Mouse (Mus musculus) midbrain, embryonic 14.5 days (tissue): Measurements from ENCODE around the gene Mynn. TPM values are rescaled to one million over a fixed set of nuclear protein-coding genes. Genes with fewer than 3 reads are reported as not detected.

Experiments
- ATAC-seq: fragments of 200-750 bp; cut with Nextera tagmentation; 2 replicates; pipeline ENCODE4 v1.8.0; 2017; ENCODE audit warnings: moderate number of reproducible peaks, moderate library complexity; ENCODE audit not compliant: low FRiP score, low TSS enrichment
- DNase-seq: peaks from one replicate; pipeline ENCODE4 v3.0.0-alpha.2; 2015
- H3K27ac ChIP-seq: fragments of 300-500 bp; sonication (generic); replicated peaks from 2 replicates; pipeline ENCODE4 v1.5.1; 2014; ENCODE audit warnings: mild to moderate bottlenecking, low read depth, low read length, moderate library complexity
- H3K27me3 ChIP-seq: fragments of 300-500 bp; sonication (generic); 2 replicates; pipeline ENCODE4 v1.6.1; 2014; ENCODE audit warnings: low read length, control low read depth, mixed read lengths; ENCODE audit not compliant: control insufficient read depth, insufficient read depth
- H3K36me3 ChIP-seq: fragments of 300-500 bp; sonication (generic); 2 replicates; pipeline ENCODE4 v1.6.1; 2014; ENCODE audit warnings: low read length, control low read depth; ENCODE audit not compliant: control insufficient read depth, insufficient read depth
- H3K4me1 ChIP-seq: fragments of 300-500 bp; sonication (generic); 2 replicates; pipeline ENCODE4 v1.6.1; 2014; ENCODE audit warnings: mild to moderate bottlenecking, antibody characterized with exemption, low read length, control low read depth; ENCODE audit not compliant: control insufficient read depth, insufficient read depth
- H3K4me2 ChIP-seq: fragments of 300-500 bp; sonication (generic); 2 replicates; pipeline ENCODE4 v1.6.1; 2014; ENCODE audit warnings: mild to moderate bottlenecking, low read length, moderate library complexity
- H3K4me3 ChIP-seq: fragments of 300-500 bp; sonication (generic); replicated peaks from 2 replicates; pipeline ENCODE4 v1.5.1; 2014; ENCODE audit warnings: low read depth, low read length
- H3K9ac ChIP-seq: fragments of 300-500 bp; sonication (generic); replicated peaks from 2 replicates; pipeline ENCODE4 v1.6.1; 2014; ENCODE audit warnings: mild to moderate bottlenecking, low read length, moderate library complexity
- H3K9me3 ChIP-seq: fragments of 300-500 bp; sonication (generic); 2 replicates; pipeline ENCODE4 v1.6.1; 2016; ENCODE audit warnings: low read length, control low read depth, mixed read lengths; ENCODE audit not compliant: control insufficient read depth
- WGBS: fragments of 180-500 bp; shearing (Covaris S2); extraction: QIAGEN DNeasy Blood & Tissue Kit; methylation state at CpG from one replicate; pipeline ENCODE4 v1.1.7; 2014; 5-methylcytosine and 5-hydroxymethylcytosine counted together
- polyA plus RNA-seq: library from polyadenylated mRNA; unstranded; fragments of >200 nt; fragmentation: Nextera tagmentation; extraction: Ambion mirVana; gene quantifications from 2 replicates; pipeline ENCODE4 v1.2.1, GENCODE M21; 2014

Gene Mynn
- polyA plus RNA-seq, 1 experiment from 2014 or later: 41.8 TPM

- Histone ChIP-seq H3K36me3 (no peaks in the 10 kb centered on the region), H3K27ac (peak overlapping the region; percentile 82), H3K4me1 (no peaks in the 10 kb centered on the region), H3K27me3 (no peaks in the 10 kb centered on the region; the same call in 1 of the 2 replicates), H3K9ac (peak overlapping the region; percentile 86), H3K4me2 (peak overlapping the region; percentile 71), H3K4me3 (peak overlapping the region; percentile 83), H3K9me3 (no peaks in the 10 kb centered on the region)
- DNase-seq (peak; percentile 83), ATAC-seq (peak; percentile 77)
- whole genome bisulfite sequencing: under 1% methylated on average over 62 of the region's 62 CpGs
These were observed 6.6 kb upstream of the Mynn start for GRCm38 (mm10) chr3:30595111-30595832.

DNA sequence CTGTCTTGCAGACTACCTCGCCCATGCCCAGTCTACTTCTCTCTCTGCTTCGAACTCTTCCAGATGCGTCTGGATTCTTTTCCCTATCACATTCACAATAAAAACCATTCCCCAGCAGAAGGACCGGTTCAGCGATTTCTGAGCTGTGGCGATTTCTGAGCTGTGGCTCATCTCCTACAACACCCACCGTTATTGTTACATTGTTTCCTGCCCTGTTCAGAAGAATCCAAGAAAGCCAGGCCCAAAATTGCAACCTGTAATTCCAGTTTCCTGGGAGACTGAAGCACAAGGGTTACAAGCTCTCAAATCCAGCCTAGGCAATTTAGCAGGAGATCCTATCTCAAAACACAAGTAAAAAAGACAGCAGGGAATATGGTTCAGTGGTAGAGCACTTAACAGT lies 4.6 kb upstream of the Mynn start:
- Histone ChIP-seq H3K36me3 (no peaks in the 10 kb centered on the region), H3K4me3 (no peak overlapping the region), H3K9ac (no peak overlapping the region), H3K4me2 (no peak overlapping the region), H3K27me3 (no peaks in the 10 kb centered on the region; the same call in 1 of the 2 replicates), H3K27ac (no peak overlapping the region), H3K9me3 (no peaks in the 10 kb centered on the region), H3K4me1 (no peaks in the 10 kb centered on the region)
- ATAC-seq (no peak), DNase-seq (no peak)
- WGBS: 70% methylated on average over 7 of the region's 7 CpGs

- WGBS: 1% methylated on average over 32 of the region's 32 CpGs
- peak; percentile 70 for DNase-seq
- peaks cover 6% of the 10 kb centered on the region for H3K4me1 ChIP-seq
- no peaks in the 10 kb centered on the region for H3K9me3 ChIP-seq
- peak within 1 kb of the TSS; percentile 60 for H3K9ac ChIP-seq
- peaks cover 9% of the 10 kb centered on the region; the same call in 1 of the 2 replicates for H3K36me3 ChIP-seq
- H3K4me2 ChIP-seq: peak within 1 kb of the TSS; percentile 80
- H3K4me3 ChIP-seq: peak within 1 kb of the TSS; percentile 80
- ATAC-seq: no peak
- H3K27ac ChIP-seq: 0 out of 2 replicates have a peak within 1 kb of the TSS, but pooled peaks have one; percentile 37
- H3K27me3 ChIP-seq: no peaks in the 10 kb centered on the region; the same call in 1 of the 2 replicates
These were observed 1.9 kb upstream of the Mynn start, which contains the start of gene Actrt3 for GRCm38 (mm10) chr3:30599711-30600545. Actrt3 (minus strand) TSS chr3:30599939.

GRCm38 (mm10) chr3:30600717-30601116 lies 1.1 kb upstream of the Mynn start:
- Histone ChIP-seq H3K4me3 (peak overlapping the region; percentile 80), H3K9ac (peak overlapping the region; percentile 21; the same call in 1 of the 2 replicates), H3K36me3 (peaks cover 15% of the 10 kb centered on the region; the same call in 1 of the 2 replicates), H3K27me3 (no peaks in the 10 kb centered on the region; the same call in 1 of the 2 replicates), H3K9me3 (no peaks in the 10 kb centered on the region), H3K4me2 (peak overlapping the region; percentile 80), H3K27ac (0 out of 2 replicates have a peak overlapping the region, but pooled peaks have one; percentile 21), H3K4me1 (peaks cover 6% of the 10 kb centered on the region)
- no peak for ATAC-seq
- DNase-seq: no peak
- 1% methylated on average over 14 of the region's 14 CpGs for WGBS

DNA sequence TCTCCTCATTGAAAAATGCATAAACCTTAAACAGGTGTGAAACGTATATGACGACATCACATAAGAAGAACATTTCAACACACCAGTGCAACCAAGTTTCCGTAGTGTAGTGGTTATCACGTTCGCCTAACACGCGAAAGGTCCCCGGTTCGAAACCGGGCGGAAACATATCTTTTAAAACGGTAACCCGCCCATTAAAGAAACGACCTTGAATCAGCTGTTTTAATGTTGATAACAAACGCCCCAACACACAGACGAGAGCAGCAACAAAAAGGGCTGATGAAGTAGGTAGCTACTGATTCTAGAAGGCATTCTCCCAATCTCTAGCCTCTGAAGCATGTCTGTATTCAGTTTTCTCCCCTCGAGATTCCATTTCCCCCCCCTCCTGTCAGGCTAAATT lies 690 bp upstream of the Mynn start:
- Histone ChIP-seq H3K4me1 (peaks cover 6% of the 10 kb centered on the region), H3K4me2 (peak overlapping the region; percentile 80), H3K4me3 (peak overlapping the region; percentile 80), H3K36me3 (peaks cover 19% of the 10 kb centered on the region), H3K27ac (no peak overlapping the region), H3K9ac (peak overlapping the region; percentile 21; the same call in 1 of the 2 replicates), H3K9me3 (no peaks in the 10 kb centered on the region), H3K27me3 (no peaks in the 10 kb centered on the region; the same call in 1 of the 2 replicates)
- DNase-seq (peak; percentile 95), ATAC-seq (peak; percentile 21)
- under 1% methylated on average over 17 of the region's 17 CpGs for WGBS

GRCm38 (mm10) chr3:30601610-30602064 lies 228 bp upstream of the Mynn start:
- peak overlapping the region; percentile 77 for H3K9ac ChIP-seq
- no peaks in the 10 kb centered on the region; the same call in 1 of the 2 replicates for H3K27me3 ChIP-seq
- DNase-seq (no peak), ATAC-seq (no peak)
- H3K27ac ChIP-seq: peak overlapping the region; percentile 96
- WGBS: 1% methylated on average over 13 of the region's 13 CpGs
- no peaks in the 10 kb centered on the region for H3K9me3 ChIP-seq
- H3K36me3 ChIP-seq: peaks cover 23% of the 10 kb centered on the region
- H3K4me3 ChIP-seq: peak overlapping the region; percentile 80
- H3K4me1 ChIP-seq: peaks cover 6% of the 10 kb centered on the region
- H3K4me2 ChIP-seq: peak overlapping the region; percentile 80

DNA sequence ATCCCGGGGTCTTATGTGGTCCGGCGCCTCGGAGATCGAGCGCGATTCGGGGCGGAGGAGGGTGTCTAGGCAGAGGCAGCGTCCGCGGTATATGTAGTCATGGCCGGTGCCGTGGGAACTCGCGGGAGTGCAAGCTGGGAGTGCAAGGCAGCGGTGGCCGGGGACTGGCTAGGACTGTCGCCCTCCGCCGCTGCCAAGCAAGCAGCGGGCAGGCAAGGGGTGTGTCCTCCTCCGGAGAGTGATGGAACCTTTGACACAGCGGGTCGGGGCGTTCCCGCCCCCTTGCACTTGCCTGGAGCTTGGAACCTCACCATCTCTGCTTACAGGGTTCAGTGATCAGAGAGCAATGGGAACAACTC lies 854 bp downstream of the Mynn start:
- DNase-seq (no peak), ATAC-seq (peak; percentile 62; the same call in 1 of the 2 replicates)
- Histone ChIP-seq H3K27me3 (no peaks in the 10 kb centered on the region; the same call in 1 of the 2 replicates), H3K9ac (peak overlapping the region; percentile 77), H3K27ac (peak overlapping the region; percentile 96), H3K4me1 (peaks cover 6% of the 10 kb centered on the region), H3K36me3 (peaks cover 31% of the 10 kb centered on the region), H3K9me3 (no peaks in the 10 kb centered on the region), H3K4me3 (peak overlapping the region; percentile 80), H3K4me2 (peak overlapping the region; percentile 74)
- WGBS: under 1% methylated on average over 27 of the region's 27 CpGs

DNA sequence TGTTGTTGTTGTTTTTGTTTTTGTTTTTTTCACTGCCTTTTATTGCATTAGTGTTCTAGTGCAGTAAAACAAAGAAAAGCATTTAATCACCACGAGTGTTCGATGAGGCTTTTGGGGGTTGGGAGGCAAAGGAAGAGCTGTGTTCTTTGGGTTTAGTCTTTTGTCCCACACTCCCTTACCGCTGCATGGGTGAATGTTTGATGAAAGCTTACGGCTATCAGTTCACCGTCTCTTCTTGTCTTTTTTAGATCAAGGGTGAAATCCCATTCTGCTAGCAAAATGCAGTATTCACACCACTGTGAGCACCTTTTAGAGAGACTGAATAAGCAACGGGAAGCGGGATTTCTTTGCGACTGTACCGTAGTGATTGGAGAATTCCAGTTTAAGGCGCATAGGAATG lies 1.4 kb downstream of the Mynn start:
- Histone ChIP-seq H3K27ac (no peak overlapping the region), H3K4me1 (peaks cover 6% of the 10 kb centered on the region), H3K4me2 (peak overlapping the region; percentile 74), H3K4me3 (peak overlapping the region; percentile 80), H3K9me3 (no peaks in the 10 kb centered on the region), H3K36me3 (peaks cover 36% of the 10 kb centered on the region), H3K9ac (peak overlapping the region; percentile 77), H3K27me3 (no peaks in the 10 kb centered on the region; the same call in 1 of the 2 replicates)
- 24% methylated on average over 10 of the region's 10 CpGs for WGBS
- no peak for ATAC-seq
- DNase-seq: no peak
